Mouse (Mus musculus) small intestine, adult 2 months (tissue): ENCODE data around the gene Hist1h1b.
"Not testable (repeated sequence)": the region's sequence is repeated elsewhere in the genome, so short reads cannot be mapped to it uniquely, and the experiment has no call there.

Source experiments
- CTCF ChIP-seq: fragments of 200-500 bp; IDR thresholded peaks from 2 replicates; pipeline ENCODE4 v1.5.1; 2012; ENCODE audit warnings: low read depth, mild to moderate bottlenecking, control low read depth, inconsistent platforms, low read length, moderate library complexity, mixed read lengths; ENCODE audit not compliant: insufficient replicate concordance, insufficient read length; ENCODE audit errors: extremely low read depth
- POLR2A ChIP-seq: fragments of 200-500 bp; IDR thresholded peaks from 2 replicates; pipeline ENCODE4 v1.6.1; 2012; ENCODE audit warnings: low read depth, mild to moderate bottlenecking, control low read depth, inconsistent platforms, low read length, moderate library complexity

DNA sequence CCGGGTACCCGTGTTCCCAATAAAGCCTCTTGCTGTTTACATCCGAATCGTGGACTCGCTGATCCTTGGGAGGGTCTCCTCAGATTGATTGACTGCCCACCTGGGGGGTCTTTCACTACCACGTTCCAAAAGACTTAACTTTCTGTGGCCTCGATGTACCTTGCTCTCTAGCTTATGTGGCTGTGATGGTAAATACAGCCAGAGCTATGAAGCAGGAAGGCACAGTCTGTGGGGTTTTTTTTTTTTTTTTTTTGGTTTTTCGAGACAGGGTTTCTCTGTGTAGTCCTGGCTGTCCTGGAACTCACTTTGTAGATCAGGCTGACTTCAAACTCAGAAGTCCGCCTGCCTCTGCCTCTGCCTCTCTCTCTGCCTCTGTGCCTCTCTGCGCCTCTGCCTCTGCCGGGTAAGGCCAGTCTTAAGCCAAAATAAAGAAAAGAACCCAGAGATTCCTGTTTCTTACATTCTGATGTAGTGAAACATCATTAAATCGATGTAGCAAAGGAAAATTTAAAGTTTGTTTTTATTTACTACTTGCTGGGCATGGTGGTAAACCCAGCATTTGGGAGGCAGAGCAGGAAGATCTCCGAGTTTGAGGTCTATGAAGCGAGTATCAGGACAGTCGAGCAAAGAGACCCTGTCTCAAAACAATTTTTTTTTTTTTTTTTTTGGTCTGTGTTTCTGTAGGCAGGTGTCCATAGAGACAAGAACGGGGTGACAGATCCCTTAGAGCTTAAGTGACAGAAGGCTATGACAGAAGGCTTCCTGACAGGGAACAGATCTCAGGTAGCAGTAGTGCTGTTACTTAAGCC, 39.9 kb upstream of the Hist1h1b start:
- TF ChIP-seq CTCF, POLR2A: not testable (repeated sequence)
